Comparison of ENCODE assay signal across 9 mouse cellular contexts in genomic region chrX:107477066-107477465, GRCm38 (mm10).
DNase-seq lines count a peak whose midpoint lies in the region; ATAC-seq and TF ChIP-seq lines count a peak whose summit lies in the region.
"Had no signal": no experiment of that assay in that cellular context is flagged by ENCODE, and none has a peak within 500 bp of the region (broad histone marks: within the 10 kb centered on the region; RNA-seq: fewer than 3 reads in every experiment).

No protein-coding gene starts in this region.

- H3K9me3 ChIP-seq in liver, embryonic 12.5 days (replicated peaks) = no peaks in the 10 kb centered on the region
- no peaks in the 10 kb centered on the region for H3K9me3 ChIP-seq in liver, embryonic 14.5 days (ENCODE audit: control insufficient read depth, low read length)
- H3K9me3 ChIP-seq: neural tube, embryonic 13.5 days had no signal

- TF ChIP-seq EP300 in liver, embryonic 14.5 days (IDR thresholded peaks at IDR 0.05; ENCODE audit: low read depth) = no peak

- 21% methylated on average over 5 of the region's 5 CpGs for WGBS in liver, embryonic 12.5 days (ENCODE audit: insufficient replicate concordance)
- 7% methylated on average over 5 of the region's 5 CpGs for WGBS in liver, embryonic 14.5 days (ENCODE audit: insufficient replicate concordance)

- no peak overlapping the region for H3K9ac ChIP-seq in liver, embryonic 12.5 days
- no peak overlapping the region for H3K9ac ChIP-seq in liver, embryonic 14.5 days (replicated peaks)
- H3K9ac ChIP-seq: neural tube, embryonic 13.5 days had no signal

- ATAC-seq in liver, embryonic 12.5 days = no peak
- ATAC-seq in liver, embryonic 14.5 days (ENCODE audit: insufficient read depth) = no peak

- H3K27me3 ChIP-seq in liver, embryonic 12.5 days (replicated peaks) = no peaks in the 10 kb centered on the region
- H3K27me3 ChIP-seq in liver, embryonic 14.5 days (ENCODE audit: control insufficient read depth, insufficient read depth, low read length) = no peaks in the 10 kb centered on the region
- H3K27me3 ChIP-seq: neural tube, embryonic 13.5 days had no signal

- no peaks in the 10 kb centered on the region for H3K4me1 ChIP-seq in liver, embryonic 12.5 days
- no peaks in the 10 kb centered on the region for H3K4me1 ChIP-seq in liver, embryonic 14.5 days (replicated peaks; ENCODE audit: control insufficient read depth in 2 of 2, insufficient read depth in 2 of 2, low read length in 1 of 2)
- H3K4me1 ChIP-seq: neural tube, embryonic 13.5 days had no signal

- H3K4me3 ChIP-seq in liver, embryonic 12.5 days = no peak overlapping the region
- no peak overlapping the region for H3K4me3 ChIP-seq in liver, embryonic 14.5 days (ENCODE audit: insufficient read depth in 1 of 2, low read depth in 2 of 2, low read length in 2 of 2)
- H3K4me3 ChIP-seq: neural tube, embryonic 13.5 days had no signal

- peak; percentile 30; the same call in 1 of the 2 replicates for TF ChIP-seq CTCF in liver, embryonic 14.5 days (IDR thresholded peaks at IDR 0.05; ENCODE audit: low read depth)

- DNase-seq in adrenal gland, adult (ENCODE audit: inconsistent age in 2 of 2, low spot score in 1 of 2) = peak; percentile 6 to 53
- no peak for DNase-seq in adrenal gland, postnatal 4 days (ENCODE audit: low spot score in 2 of 2)
- DNase-seq in liver = peak; percentile 15
- peak; percentile 65 to 69 for DNase-seq in cerebellum, postnatal 10 days
- peak; percentile 41 for DNase-seq in heart, postnatal 4 days
- DNase-seq in liver, embryonic 14.5 days (ENCODE audit: low read depth in 3 of 3, low spot score in 3 of 3) = peak in 1 of 3 experiments; percentile 1
- DNase-seq in right cerebral cortex, postnatal 25 days = peak; percentile 4

- no peaks in the 10 kb centered on the region for H3K36me3 ChIP-seq in liver, embryonic 12.5 days
- no peaks in the 10 kb centered on the region for H3K36me3 ChIP-seq in liver, embryonic 14.5 days (replicated peaks; ENCODE audit: control insufficient read depth, insufficient read depth, low read depth)
- H3K36me3 ChIP-seq: neural tube, embryonic 13.5 days had no signal

- H3K27ac ChIP-seq in liver, embryonic 12.5 days = no peak overlapping the region
- H3K27ac ChIP-seq in liver, embryonic 14.5 days = no peak overlapping the region
- H3K27ac ChIP-seq: neural tube, embryonic 13.5 days had no signal

- no peak overlapping the region for H3K4me2 ChIP-seq in liver, embryonic 12.5 days
- no peak overlapping the region for H3K4me2 ChIP-seq in liver, embryonic 14.5 days (ENCODE audit: low read depth)
- H3K4me2 ChIP-seq: neural tube, embryonic 13.5 days had no signal

Comparison
In these comparisons a context has a peak if more than half of its experiments do, and no peak if none do; other contexts are left out.
1. DNase-seq: peak in adrenal gland, adult (2 of 2), liver (single experiment), cerebellum, postnatal 10 days (2 of 2), heart, postnatal 4 days (single experiment) and right cerebral cortex, postnatal 25 days (single experiment); none in adrenal gland, postnatal 4 days (0 of 2).